Mouse (Mus musculus) kidney, adult 2 months (tissue): ENCODE data around the gene Syndig1l. TPM values are rescaled to one million over a fixed set of nuclear protein-coding genes. Genes with fewer than 3 reads are reported as not detected.

Experiments
- DNase-seq: peaks from one replicate; pipeline ENCODE4 v3.0.0; 2021
- H3K27ac ChIP-seq: fragments of 200-500 bp; 2 replicates; pipeline ENCODE4 v1.5.1; 2012; ENCODE audit warnings: low read depth, low read length, control low read depth, inconsistent platforms; ENCODE audit not compliant: insufficient read depth
- H3K27me3 ChIP-seq: fragments of 200-500 bp; replicated peaks from 2 replicates; pipeline ENCODE4 v1.6.1; 2012; ENCODE audit warnings: mild to moderate bottlenecking, moderate library complexity, low read length, inconsistent platforms; ENCODE audit not compliant: control insufficient read depth, insufficient read depth
- H3K36me3 ChIP-seq: fragments of 200-500 bp; 2 replicates; pipeline ENCODE4 v1.6.1; 2012; ENCODE audit warnings: mild to moderate bottlenecking, moderate library complexity, low read length, inconsistent platforms; ENCODE audit not compliant: control insufficient read depth, insufficient read depth
- H3K4me1 ChIP-seq: fragments of 200-500 bp; 2 replicates; pipeline ENCODE4 v1.6.1; 2011; ENCODE audit warnings: low read length; ENCODE audit not compliant: control insufficient read depth, insufficient read depth
- H3K4me3 ChIP-seq: fragments of 200-500 bp; 2 replicates; pipeline ENCODE4 v1.5.1; 2011; ENCODE audit warnings: mild to moderate bottlenecking, low read depth, low read length, control low read depth; ENCODE audit not compliant: insufficient read depth
- CTCF ChIP-seq: fragments of 200-500 bp; conservative IDR thresholded peaks from 2 replicates; pipeline ENCODE4 v1.5.1; 2011; ENCODE audit warnings: low read depth, mild to moderate bottlenecking, control low read depth, low read length, moderate library complexity, mixed read lengths; ENCODE audit not compliant: insufficient read depth, insufficient read length
- POLR2A ChIP-seq: fragments of 200-500 bp; IDR thresholded peaks from one replicate; pipeline ENCODE4 v1.6.1; 2011; ENCODE audit warnings: low read depth, low read length, control low read depth
- WGBS: fragments of 180-500 bp; shearing (Covaris S2); methylation state at CpG from one replicate; pipeline ENCODE4 v1.1.7; 2018; 5-methylcytosine and 5-hydroxymethylcytosine counted together
- polyA plus RNA-seq: library from polyadenylated mRNA; depleted of rRNA; stranded (reverse); fragments of >200 nt; gene quantifications from 2 replicates; pipeline ENCODE4 v1.2.3, GENCODE M21; 2012; rRNA removed

Gene Syndig1l
- polyA plus RNA-seq, 1 experiment, result not detected

DNA sequence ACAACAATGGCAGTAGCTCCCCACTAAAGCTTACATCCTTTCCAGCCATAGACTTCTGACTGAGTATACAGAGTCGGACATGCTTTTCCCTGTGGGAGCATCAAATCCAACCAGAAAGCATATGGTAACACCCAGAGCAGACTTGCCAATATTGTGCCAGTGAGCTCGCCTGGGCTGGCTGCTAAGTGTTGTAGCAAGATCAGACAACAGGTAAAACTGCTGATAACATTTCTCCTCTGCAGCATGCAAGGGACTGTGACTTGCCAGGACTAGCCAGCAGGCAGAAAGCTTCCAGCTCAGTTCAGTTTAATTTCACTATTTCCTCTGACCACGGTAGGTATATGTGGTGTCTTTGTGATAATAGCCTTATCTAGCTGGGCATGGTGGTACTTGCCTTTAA lies 66.8 kb downstream of the Syndig1l start:
- WGBS, result 77% methylated on average over 3 of the region's 3 CpGs
- Histone ChIP-seq H3K27me3 (no peaks in the 10 kb centered on the region; the same call in 1 of the 2 replicates), H3K27ac (no peak overlapping the region), H3K4me1 (no peaks in the 10 kb centered on the region), H3K36me3 (no peaks in the 10 kb centered on the region), H3K4me3 (no peak overlapping the region)
- TF ChIP-seq CTCF (no peak), POLR2A (no peak)
- no peak for DNase-seq

Other genes starting within 250 kb of the Syndig1l start
- 245 and 297 TPM in 2 replicates for gene Aldh6a1, start 247.8 kb downstream of the Syndig1l start, polyA plus RNA-seq
- gene Lin52, start 247.4 kb downstream of the Syndig1l start, polyA plus RNA-seq, result 21.6 and 26.3 TPM in 2 replicates
- not detected in 2 replicates for gene Vsx2, start 129.1 kb downstream of the Syndig1l start, polyA plus RNA-seq
- 57.7 and 63.3 TPM in 2 replicates for gene Abcd4, start 81.4 kb downstream of the Syndig1l start, polyA plus RNA-seq
- not detected in 2 replicates for gene Vrtn, start 57.8 kb downstream of the Syndig1l start, polyA plus RNA-seq
- 169 and 179 TPM in 2 replicates for gene Npc2, start 74.3 kb upstream of the Syndig1l start, polyA plus RNA-seq
- gene Isca2, start 74.4 kb upstream of the Syndig1l start, polyA plus RNA-seq, result 98.5 and 105 TPM in 2 replicates
- gene Ltbp2, start 177.7 kb upstream of the Syndig1l start, polyA plus RNA-seq, result 1.5 and 2.2 TPM in 2 replicates